Mouse (Mus musculus) liver, embryonic 16.5 days (tissue): ENCODE results near the gene 2310057M21Rik. TPM values are rescaled to one million over a fixed set of nuclear protein-coding genes. Genes with fewer than 3 reads are reported as not detected.

Source experiments
- ATAC-seq: fragments of 200-750 bp; cut with Nextera tagmentation; 2 replicates; pipeline ENCODE4 v1.8.0; 2017; ENCODE audit warnings: low read depth, mild to moderate bottlenecking, moderate number of reproducible peaks, moderate library complexity
- H3K27ac ChIP-seq: fragments of 300-500 bp; sonication (generic); 2 replicates; pipeline ENCODE4 v1.5.1; 2014; ENCODE audit warnings: mild to moderate bottlenecking, low read length
- H3K27me3 ChIP-seq: fragments of 300-500 bp; sonication (generic); 2 replicates; pipeline ENCODE4 v1.6.1; 2014; ENCODE audit warnings: low read depth, low read length, mixed read lengths; ENCODE audit not compliant: control insufficient read depth, insufficient read depth
- H3K36me3 ChIP-seq: fragments of 300-500 bp; sonication (generic); 2 replicates; pipeline ENCODE4 v1.6.1; 2014; ENCODE audit warnings: mild to moderate bottlenecking; ENCODE audit not compliant: control insufficient read depth, insufficient read depth
- H3K4me1 ChIP-seq: fragments of 300-500 bp; sonication (generic); 2 replicates; pipeline ENCODE4 v1.6.1; 2014; ENCODE audit warnings: low read depth, low read length, mixed read lengths; ENCODE audit not compliant: control insufficient read depth
- H3K4me2 ChIP-seq: fragments of 300-500 bp; sonication (generic); 2 replicates; pipeline ENCODE4 v1.6.1; 2014; ENCODE audit warnings: low read depth, low read length, mixed read lengths
- H3K4me3 ChIP-seq: fragments of 300-500 bp; sonication (generic); 2 replicates; pipeline ENCODE4 v1.5.1; 2014; ENCODE audit warnings: low read depth, mild to moderate bottlenecking, low read length
- H3K9ac ChIP-seq: fragments of 300-500 bp; sonication (generic); 2 replicates; pipeline ENCODE4 v1.6.1; 2014; ENCODE audit warnings: low read depth, low read length
- H3K9me3 ChIP-seq: fragments of 300-500 bp; sonication (generic); replicated peaks from 2 replicates; pipeline ENCODE4 v1.6.1; 2016; ENCODE audit warnings: low read length; ENCODE audit not compliant: control insufficient read depth
- WGBS: fragments of 180-500 bp; shearing (Covaris S2); extraction: QIAGEN DNeasy Blood & Tissue Kit; methylation state at CpG from one replicate; pipeline ENCODE4 v1.1.7; 2014; ENCODE audit not compliant: insufficient replicate concordance; 5-methylcytosine and 5-hydroxymethylcytosine counted together
- polyA plus RNA-seq: library from polyadenylated mRNA; unstranded; fragments of >200 nt; fragmentation: Nextera tagmentation; extraction: Ambion mirVana; gene quantifications from 2 replicates; pipeline ENCODE4 v1.2.1, GENCODE M21; 2015

2310057M21Rik gene
- polyA plus RNA-seq, 1 experiment from 2014 or later, result 8.3 TPM

- no peak for ATAC-seq
- Histone ChIP-seq H3K9ac (no peak overlapping the region), H3K4me2 (no peak overlapping the region), H3K27me3 (no peaks in the 10 kb centered on the region), H3K36me3 (no peaks in the 10 kb centered on the region), H3K27ac (no peak overlapping the region), H3K4me1 (no peaks in the 10 kb centered on the region), H3K9me3 (no peaks in the 10 kb centered on the region), H3K4me3 (no peak overlapping the region)
- 38% methylated on average over 2 of the region's 2 CpGs for WGBS
Observed at GRCm38 (mm10) chr7:131331688-131332087, 30.9 kb downstream of the 2310057M21Rik start.

DNA sequence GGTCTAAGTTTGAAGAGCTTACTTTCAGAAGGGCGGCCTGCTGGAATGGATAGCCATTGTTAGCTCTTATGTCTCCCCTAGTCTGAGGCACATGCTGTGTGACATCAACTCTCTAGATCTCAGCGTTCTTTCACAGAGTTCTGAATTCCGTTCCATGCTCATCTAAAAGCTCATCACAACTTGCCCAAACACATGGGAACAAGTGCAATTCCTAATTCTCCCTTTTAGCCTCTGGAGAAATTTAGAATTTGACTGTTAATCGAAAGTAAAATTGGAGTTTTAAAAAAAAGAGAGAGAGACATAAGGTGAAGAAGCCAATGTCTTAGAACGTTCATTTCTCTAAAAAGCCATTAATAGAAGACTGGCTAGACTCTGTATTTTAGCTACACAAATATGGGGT, 33.1 kb downstream of the 2310057M21Rik start, which contains the start of gene Fam24b:
Gene Fam24b (minus strand): TSS at position 101 of the 400 bp plus-strand sequence.
- Histone ChIP-seq H3K9me3 (no peaks in the 10 kb centered on the region), H3K27me3 (no peaks in the 10 kb centered on the region), H3K4me1 (no peaks in the 10 kb centered on the region), H3K4me3 (no peak within 1 kb of the TSS), H3K9ac (no peak within 1 kb of the TSS), H3K27ac (no peak within 1 kb of the TSS), H3K36me3 (no peaks in the 10 kb centered on the region), H3K4me2 (no peak within 1 kb of the TSS)
- no peak for ATAC-seq
- 67% methylated on average over 5 of the region's 5 CpGs for WGBS

DNA sequence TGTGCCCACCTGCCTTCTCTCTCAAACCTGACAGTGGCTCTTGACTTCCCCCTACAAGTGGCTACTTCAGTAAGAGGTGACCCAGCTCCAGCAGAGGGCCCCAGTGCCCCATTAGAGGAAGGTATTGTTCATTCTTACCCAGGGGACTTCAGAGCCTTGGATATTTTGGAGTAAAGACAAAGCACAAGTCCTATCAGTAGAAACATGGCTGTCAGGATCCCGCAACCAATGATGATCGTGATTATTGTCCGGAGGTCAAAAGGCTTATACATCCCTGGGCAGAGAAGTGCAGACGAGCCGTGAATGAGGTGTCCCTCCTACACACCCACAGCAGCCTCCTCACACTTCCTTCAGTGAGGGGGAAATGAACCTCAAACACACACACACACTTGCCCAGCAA, 35.5 kb downstream of the 2310057M21Rik start:
- no peak overlapping the region for H3K27ac ChIP-seq
- WGBS, result 70% methylated on average over 5 of the region's 5 CpGs
- H3K9me3 ChIP-seq, result no peaks in the 10 kb centered on the region
- no peak overlapping the region for H3K9ac ChIP-seq
- no peaks in the 10 kb centered on the region for H3K4me1 ChIP-seq
- no peaks in the 10 kb centered on the region for H3K27me3 ChIP-seq
- no peak overlapping the region for H3K4me2 ChIP-seq
- H3K36me3 ChIP-seq, result no peaks in the 10 kb centered on the region
- ATAC-seq, result no peak
- no peak overlapping the region for H3K4me3 ChIP-seq

DNA sequence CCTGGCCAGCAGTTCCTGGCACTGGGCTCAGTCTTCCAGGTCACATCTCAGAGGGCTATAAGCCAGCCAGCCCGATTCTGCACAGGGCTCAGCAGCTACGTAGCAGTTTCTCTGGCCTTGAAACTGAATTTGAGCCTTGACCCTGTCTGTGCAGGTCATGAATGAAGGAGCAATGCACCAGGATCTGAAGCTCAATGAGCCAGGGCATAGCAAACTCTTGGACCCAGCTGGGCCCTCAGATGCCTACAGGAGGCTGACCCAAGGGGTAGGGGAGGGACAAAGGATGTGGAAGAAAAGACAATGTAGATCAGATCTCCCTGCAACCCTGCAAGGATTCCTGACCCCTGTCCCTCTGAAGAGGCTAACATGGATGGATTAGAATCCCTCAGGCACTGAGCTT, 40.4 kb downstream of the 2310057M21Rik start, which contains the start of gene Cuzd1:
Gene Cuzd1 (minus strand): TSS at position 101 of the 400 bp plus-strand sequence.
- no peak within 1 kb of the TSS for H3K9ac ChIP-seq
- 60% methylated on average over 2 of the region's 2 CpGs for WGBS
- H3K4me3 ChIP-seq, result no peak within 1 kb of the TSS
- H3K4me1 ChIP-seq, result no peaks in the 10 kb centered on the region
- H3K36me3 ChIP-seq, result no peaks in the 10 kb centered on the region
- H3K9me3 ChIP-seq, result no peaks in the 10 kb centered on the region
- H3K4me2 ChIP-seq, result no peak within 1 kb of the TSS
- H3K27ac ChIP-seq, result no peak within 1 kb of the TSS
- no peak for ATAC-seq
- H3K27me3 ChIP-seq, result no peaks in the 10 kb centered on the region

- Histone ChIP-seq H3K4me1 (no peaks in the 10 kb centered on the region), H3K27ac (no peak overlapping the region), H3K9ac (no peak overlapping the region), H3K4me3 (no peak overlapping the region), H3K4me2 (no peak overlapping the region), H3K36me3 (no peaks in the 10 kb centered on the region), H3K9me3 (no peaks in the 10 kb centered on the region), H3K27me3 (no peaks in the 10 kb centered on the region)
- 70% methylated on average over 5 of the region's 7 CpGs for WGBS
- ATAC-seq, result no peak
Observed at GRCm38 (mm10) chr7:131318340-131318739, 44.2 kb downstream of the 2310057M21Rik start.

- Histone ChIP-seq H3K27ac (no peak overlapping the region), H3K4me3 (no peak overlapping the region), H3K27me3 (no peaks in the 10 kb centered on the region), H3K4me1 (no peaks in the 10 kb centered on the region), H3K36me3 (no peaks in the 10 kb centered on the region), H3K4me2 (no peak overlapping the region), H3K9me3 (no peaks in the 10 kb centered on the region), H3K9ac (no peak overlapping the region)
- 57% methylated on average over 12 of the region's 12 CpGs for WGBS
- no peak for ATAC-seq
Observed at GRCm38 (mm10) chr7:131317587-131317986, 45.0 kb downstream of the 2310057M21Rik start.

GRCm38 (mm10) chr7:131314493-131314892, 48.1 kb downstream of the 2310057M21Rik start:
- WGBS, result 62% methylated on average over 7 of the region's 7 CpGs
- Histone ChIP-seq H3K4me3 (no peak overlapping the region), H3K4me2 (no peak overlapping the region), H3K36me3 (no peaks in the 10 kb centered on the region), H3K9ac (no peak overlapping the region), H3K9me3 (no peaks in the 10 kb centered on the region), H3K27me3 (no peaks in the 10 kb centered on the region), H3K4me1 (no peaks in the 10 kb centered on the region), H3K27ac (no peak overlapping the region)
- no peak for ATAC-seq

GRCm38 (mm10) chr7:131306733-131307132, 55.8 kb downstream of the 2310057M21Rik start:
- Histone ChIP-seq H3K27me3 (no peaks in the 10 kb centered on the region), H3K4me2 (no peak overlapping the region), H3K9ac (no peak overlapping the region), H3K4me1 (no peaks in the 10 kb centered on the region), H3K27ac (no peak overlapping the region), H3K4me3 (no peak overlapping the region), H3K9me3 (no peaks in the 10 kb centered on the region), H3K36me3 (no peaks in the 10 kb centered on the region)
- ATAC-seq, result no peak
- WGBS, result 54% methylated on average over 5 of the region's 5 CpGs

DNA sequence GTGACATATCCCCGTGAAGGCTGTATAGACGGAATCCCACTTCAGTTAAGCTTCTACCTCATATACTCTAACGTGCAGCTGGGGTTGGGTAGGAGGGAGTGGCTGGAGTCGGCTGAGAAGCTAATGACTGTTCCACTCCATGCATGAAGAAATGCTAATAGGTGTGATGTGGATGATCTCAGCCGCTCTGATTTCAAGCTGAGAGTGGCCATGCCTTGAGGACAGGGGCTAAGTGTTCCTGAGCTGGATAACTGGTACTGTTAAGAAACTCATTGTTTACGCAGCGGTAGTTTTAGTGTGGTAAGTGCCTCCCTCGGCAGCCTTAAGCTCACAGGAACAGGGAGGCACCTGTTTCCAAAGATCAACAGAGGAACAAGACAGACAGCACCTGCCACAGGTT, 59.2 kb downstream of the 2310057M21Rik start:
- WGBS, result 60% methylated on average over 8 of the region's 8 CpGs
- no peak overlapping the region for H3K4me2 ChIP-seq

More for the DNA sequence above, 59.2 kb downstream of the 2310057M21Rik start:
- no peak overlapping the region for H3K27ac ChIP-seq
- no peaks in the 10 kb centered on the region for H3K27me3 ChIP-seq
- no peak overlapping the region for H3K9ac ChIP-seq
- H3K36me3 ChIP-seq, result no peaks in the 10 kb centered on the region
- no peak overlapping the region for H3K4me3 ChIP-seq
- H3K9me3 ChIP-seq, result no peaks in the 10 kb centered on the region
- ATAC-seq, result no peak
- no peaks in the 10 kb centered on the region for H3K4me1 ChIP-seq
